Mouse (Mus musculus) megakaryocyte, embryonic 14.5 days (primary cell): Measurements from ENCODE around the gene Cyld. TPM values are rescaled to one million over a fixed set of nuclear protein-coding genes. Genes with fewer than 3 reads are reported as not detected.

Experiments
- H3K27me3 ChIP-seq: replicated peaks from 2 replicates; pipeline ENCODE3; 2012; ENCODE audit warnings: inconsistent platforms
- H3K36me3 ChIP-seq: replicated peaks from 2 replicates; pipeline ENCODE3; 2012; ENCODE audit warnings: low read length, inconsistent platforms, mixed read lengths
- H3K4me1 ChIP-seq: 2 replicates; pipeline ENCODE4 v1.6.1; 2012; ENCODE audit warnings: inconsistent platforms
- H3K4me3 ChIP-seq: replicated peaks from 2 replicates; pipeline ENCODE3; 2012; ENCODE audit warnings: moderate library complexity, mild to moderate bottlenecking, inconsistent platforms
- H3K9me3 ChIP-seq: 2 replicates; pipeline ENCODE4 v1.6.1; 2012; ENCODE audit warnings: inconsistent platforms
- FLI1 ChIP-seq: IDR thresholded peaks from 2 replicates; pipeline ENCODE4 v1.6.1; 2012; ENCODE audit warnings: low read length, inconsistent platforms, mixed read lengths
- GATA1 ChIP-seq: IDR thresholded peaks from 3 replicates; pipeline ENCODE4 v1.6.1; 2012; ENCODE audit warnings: mixed read lengths, low read length, inconsistent platforms, borderline replicate concordance
- polyA plus RNA-seq: library from polyadenylated mRNA; stranded (reverse); fragments of >175 nt; gene quantifications from 2 replicates; pipeline ENCODE4 v1.2.3, GENCODE M21; 2012; ENCODE audit warnings: low replicate concordance; ENCODE audit not compliant: insufficient read depth

The Cyld gene
- polyA plus RNA-seq, 1 experiment = 0.54 TPM

- no peaks in the 10 kb centered on the region for H3K36me3 ChIP-seq
- H3K4me1 ChIP-seq = peaks cover 20% of the 10 kb centered on the region
- H3K4me3 ChIP-seq = peak overlapping the region; percentile 68
- peaks cover 53% of the 10 kb centered on the region for H3K27me3 ChIP-seq
- no peak for TF ChIP-seq FLI1
- TF ChIP-seq GATA1 = no peak
- no peaks in the 10 kb centered on the region for H3K9me3 ChIP-seq
These were observed 28.3 kb upstream of the Cyld start for GRCm38 (mm10) chr8:88668400-88669086.

DNA sequence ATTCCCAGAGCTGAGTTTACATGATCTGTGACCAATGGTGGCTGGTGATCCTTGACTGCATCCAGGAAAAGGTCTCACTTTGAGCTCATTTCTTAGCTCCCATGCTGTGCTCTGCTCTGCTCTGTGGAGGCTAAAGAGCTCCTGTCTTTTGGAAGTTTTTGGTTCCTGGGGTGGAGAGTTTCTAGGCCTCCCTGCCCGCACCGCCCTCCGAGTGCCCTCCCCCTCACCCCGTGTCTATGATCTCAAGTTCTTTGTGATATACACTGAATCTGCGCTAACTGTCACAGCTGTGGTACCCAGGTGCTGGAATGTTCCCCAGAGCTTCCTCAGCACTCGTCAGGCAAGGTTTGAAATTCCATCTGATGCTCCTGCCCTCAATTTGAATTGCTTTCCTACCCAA lies 26.0 kb upstream of the Cyld start:
- H3K36me3 ChIP-seq = no peaks in the 10 kb centered on the region
- peaks cover 15% of the 10 kb centered on the region for H3K4me1 ChIP-seq
- H3K27me3 ChIP-seq = peaks cover 39% of the 10 kb centered on the region
- H3K9me3 ChIP-seq = no peaks in the 10 kb centered on the region
- TF ChIP-seq GATA1 = no peak
- TF ChIP-seq FLI1 = no peak
- no peak overlapping the region for H3K4me3 ChIP-seq

DNA sequence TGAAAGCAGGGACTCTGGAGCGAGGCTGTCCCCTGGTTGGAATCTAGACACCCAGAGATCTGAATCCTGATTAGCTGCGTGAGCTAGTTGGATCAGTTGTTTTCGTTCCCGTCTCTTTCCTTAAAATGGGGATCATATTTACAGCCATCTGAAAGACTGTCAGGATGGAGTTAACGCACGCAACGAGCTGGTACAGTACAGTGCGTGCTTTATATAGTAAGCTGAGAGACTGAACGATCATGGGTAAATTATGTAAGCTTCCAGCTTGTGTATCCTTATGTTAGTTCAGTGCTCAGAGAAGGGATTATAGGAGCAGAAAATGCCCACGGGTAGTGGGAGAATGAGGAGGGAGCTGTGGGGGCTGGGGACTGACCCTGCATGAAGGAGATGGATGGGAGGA lies 25.3 kb upstream of the Cyld start:
- Histone ChIP-seq H3K27me3 (peaks cover 42% of the 10 kb centered on the region), H3K4me1 (peaks cover 12% of the 10 kb centered on the region; the same call in 1 of the 2 replicates), H3K4me3 (no peak overlapping the region), H3K9me3 (0 out of 2 replicates have a peak, but pooled peaks cover 3% of the 10 kb centered on the region), H3K36me3 (no peaks in the 10 kb centered on the region)
- TF ChIP-seq FLI1 = no peak
- TF ChIP-seq GATA1 = no peak

GRCm38 (mm10) chr8:88673859-88674258 lies 23.0 kb upstream of the Cyld start:
- Histone ChIP-seq H3K4me1 (peaks cover 2% of the 10 kb centered on the region; the same call in 1 of the 2 replicates), H3K9me3 (0 out of 2 replicates have a peak, but pooled peaks cover 3% of the 10 kb centered on the region), H3K27me3 (peaks cover 43% of the 10 kb centered on the region), H3K36me3 (no peaks in the 10 kb centered on the region), H3K4me3 (no peak overlapping the region)
- TF ChIP-seq FLI1 (no peak), GATA1 (no peak)

- TF ChIP-seq FLI1 = no peak
- no peak for TF ChIP-seq GATA1
- H3K4me3 ChIP-seq = no peak overlapping the region
- H3K36me3 ChIP-seq = peaks cover 2% of the 10 kb centered on the region
- peaks cover 34% of the 10 kb centered on the region for H3K27me3 ChIP-seq
- no peaks in the 10 kb centered on the region for H3K4me1 ChIP-seq
- H3K9me3 ChIP-seq = peaks cover 12% of the 10 kb centered on the region; the same call in 1 of the 2 replicates
These were observed 21.3 kb upstream of the Cyld start for GRCm38 (mm10) chr8:88675372-88676165.

DNA sequence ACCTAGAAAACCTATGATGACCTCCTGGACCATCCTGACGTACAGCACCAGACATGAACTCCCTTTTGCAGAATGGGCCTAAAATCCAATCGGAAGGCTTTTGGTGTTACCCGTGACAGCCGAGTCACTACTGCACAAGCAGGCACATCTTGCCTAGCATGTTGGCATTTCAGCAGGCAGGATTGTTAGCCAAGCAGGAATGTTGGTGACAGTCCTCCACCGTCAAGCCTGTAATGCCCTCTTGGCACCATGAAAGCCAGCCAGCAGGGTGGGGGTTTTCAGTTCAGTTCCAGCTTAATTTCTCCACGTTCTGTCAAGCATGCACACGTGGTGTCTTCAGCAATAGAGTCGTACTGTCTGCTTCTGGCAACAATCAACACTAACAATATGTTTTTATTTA lies 19.8 kb upstream of the Cyld start:
- no peak overlapping the region for H3K4me3 ChIP-seq
- peaks cover 2% of the 10 kb centered on the region for H3K36me3 ChIP-seq
- peaks cover 23% of the 10 kb centered on the region for H3K27me3 ChIP-seq
- no peak for TF ChIP-seq GATA1
- no peak for TF ChIP-seq FLI1
- H3K4me1 ChIP-seq = no peaks in the 10 kb centered on the region
- peaks cover 12% of the 10 kb centered on the region; the same call in 1 of the 2 replicates for H3K9me3 ChIP-seq

GRCm38 (mm10) chr8:88680566-88680965 lies 16.3 kb upstream of the Cyld start:
- Histone ChIP-seq H3K4me3 (no peak overlapping the region), H3K27me3 (peaks cover 15% of the 10 kb centered on the region), H3K9me3 (peaks cover 12% of the 10 kb centered on the region; the same call in 1 of the 2 replicates), H3K36me3 (peaks cover 2% of the 10 kb centered on the region), H3K4me1 (peaks cover 7% of the 10 kb centered on the region)
- TF ChIP-seq FLI1 = no peak
- no peak for TF ChIP-seq GATA1

DNA sequence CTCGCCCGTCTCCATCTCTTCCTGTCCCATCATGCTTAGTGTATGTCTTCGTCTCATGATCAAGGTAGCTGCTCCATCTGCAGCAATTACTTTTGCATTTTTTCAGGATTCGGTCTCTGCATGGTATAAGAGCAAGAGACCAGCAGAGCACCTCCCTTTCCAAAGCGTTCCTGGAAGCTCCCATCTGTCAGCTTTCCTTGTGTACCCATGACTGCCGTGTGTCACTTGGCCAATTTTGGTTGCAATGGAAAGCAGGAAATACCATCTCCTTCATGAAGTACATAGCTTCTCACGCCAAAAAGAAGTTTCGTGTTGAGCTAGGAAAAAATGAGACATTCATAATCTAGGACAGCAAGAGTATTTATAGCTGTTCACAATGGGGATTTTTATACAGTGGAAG lies 15.8 kb upstream of the Cyld start:
- Histone ChIP-seq H3K36me3 (peaks cover 2% of the 10 kb centered on the region), H3K27me3 (peaks cover 15% of the 10 kb centered on the region), H3K9me3 (peaks cover 12% of the 10 kb centered on the region; the same call in 1 of the 2 replicates), H3K4me1 (peaks cover 7% of the 10 kb centered on the region), H3K4me3 (no peak overlapping the region)
- TF ChIP-seq GATA1 (no peak), FLI1 (no peak)

DNA sequence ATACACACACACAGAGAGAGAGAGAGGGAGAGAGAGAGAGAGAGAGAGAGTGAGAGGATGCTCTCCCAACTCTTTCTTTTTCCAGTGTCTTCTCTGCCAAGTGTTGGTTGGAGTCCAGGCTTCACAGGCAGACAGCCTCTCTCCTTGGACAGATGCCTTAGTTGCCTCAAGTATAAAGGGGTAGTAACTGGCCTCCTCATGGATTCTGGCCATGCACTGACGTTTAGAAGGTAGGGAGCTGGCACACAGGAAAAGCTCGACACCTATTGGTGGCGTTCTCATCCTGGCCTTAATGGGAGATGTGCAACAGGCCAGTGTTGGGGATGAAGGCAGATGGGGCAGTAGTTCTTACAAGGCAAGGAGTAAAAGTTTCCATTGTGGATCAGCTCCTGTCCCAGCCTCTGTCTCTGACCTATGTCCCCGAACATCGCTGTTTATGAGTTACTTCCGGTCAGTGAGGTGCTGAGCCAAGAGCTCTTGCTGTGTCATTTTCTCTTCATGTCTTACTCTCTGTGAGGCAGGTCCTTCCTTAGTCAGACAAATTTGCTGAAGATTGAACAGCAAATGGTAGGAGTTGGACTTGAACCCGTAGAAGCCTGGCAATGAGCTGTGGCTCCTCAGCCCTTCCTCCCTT lies 13.1 kb upstream of the Cyld start:
- Histone ChIP-seq H3K27me3 (peaks cover 18% of the 10 kb centered on the region), H3K36me3 (peaks cover 2% of the 10 kb centered on the region), H3K9me3 (peaks cover 8% of the 10 kb centered on the region; the same call in 1 of the 2 replicates), H3K4me3 (no peak overlapping the region), H3K4me1 (peaks cover 7% of the 10 kb centered on the region)
- no peak for TF ChIP-seq FLI1
- TF ChIP-seq GATA1 = no peak
